Mouse (Mus musculus): ENCODE measurements around the gene Gbp7. TPM values are rescaled to one million over a fixed set of nuclear protein-coding genes. Genes with fewer than 3 reads are reported as not detected.
"Not testable (repeated sequence)": the region's sequence is repeated elsewhere in the genome, so short reads cannot be mapped to it uniquely, and the experiment has no call there.

The Gbp7 gene
- polyA plus RNA-seq, 1 experiment = 18.6 TPM

DNA sequence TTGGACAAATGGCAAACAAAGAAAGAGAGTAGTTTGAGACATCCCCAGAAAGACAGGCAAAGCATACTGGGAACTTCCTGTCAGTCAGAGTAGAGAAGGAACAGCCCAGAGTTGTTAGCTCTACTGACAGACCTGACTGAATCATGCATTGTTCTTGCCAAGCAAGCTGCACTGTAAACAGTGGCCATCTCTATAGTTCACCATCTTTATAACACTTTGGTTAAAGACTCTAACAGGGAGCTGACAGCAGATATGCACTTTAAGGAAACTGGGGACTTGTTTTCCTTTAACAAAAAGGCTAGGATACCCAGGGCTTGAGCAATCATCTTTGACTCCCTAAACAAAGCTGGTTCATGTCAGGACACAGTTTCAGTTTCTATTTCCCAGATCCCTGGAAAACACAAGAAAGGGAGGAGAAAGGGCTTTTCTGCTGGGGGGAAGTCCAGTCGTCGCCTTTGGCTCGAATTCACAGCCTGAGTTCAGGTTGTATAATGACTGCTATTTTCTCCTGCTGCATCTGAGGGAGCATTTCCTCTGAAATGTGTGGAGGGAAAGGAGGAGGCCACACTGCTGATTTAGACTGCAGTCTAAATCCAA lies 29.6 kb downstream of the Gbp7 start, which contains the start of gene Gbp3:
Gene Gbp3, plus strand, starts transcription at position 395 of the 597 bp plus-strand sequence.
- peak within 1 kb of the TSS; percentile 86 for H3K27ac ChIP-seq (ENCODE audit: insufficient read depth, low read depth, low read length)
- peaks cover 20% of the 10 kb centered on the region for H3K4me1 ChIP-seq (ENCODE audit: control insufficient read depth, insufficient read depth, low read length)
- TF ChIP-seq CTCF (IDR thresholded peaks at IDR 0.05; ENCODE audit: low read depth, low read length) = no peak
- no peak for TF ChIP-seq POLR2A (IDR thresholded peaks at IDR 0.05; ENCODE audit: borderline replicate concordance, low read depth, low read length)
- peak within 1 kb of the TSS; percentile 62 for H3K4me3 ChIP-seq (ENCODE audit: insufficient read depth, low read length)

- TF ChIP-seq POLR2A (IDR thresholded peaks at IDR 0.05; ENCODE audit: borderline replicate concordance, low read depth, low read length) (no peak), CTCF (IDR thresholded peaks at IDR 0.05; ENCODE audit: low read depth, low read length) (peak; percentile 99)
- peak overlapping the region; percentile 86 for H3K27ac ChIP-seq (ENCODE audit: insufficient read depth, low read depth, low read length)
These were observed 30.3 kb downstream of the Gbp7 start for GRCm38 (mm10) chr3:142560296-142560948.

DNA sequence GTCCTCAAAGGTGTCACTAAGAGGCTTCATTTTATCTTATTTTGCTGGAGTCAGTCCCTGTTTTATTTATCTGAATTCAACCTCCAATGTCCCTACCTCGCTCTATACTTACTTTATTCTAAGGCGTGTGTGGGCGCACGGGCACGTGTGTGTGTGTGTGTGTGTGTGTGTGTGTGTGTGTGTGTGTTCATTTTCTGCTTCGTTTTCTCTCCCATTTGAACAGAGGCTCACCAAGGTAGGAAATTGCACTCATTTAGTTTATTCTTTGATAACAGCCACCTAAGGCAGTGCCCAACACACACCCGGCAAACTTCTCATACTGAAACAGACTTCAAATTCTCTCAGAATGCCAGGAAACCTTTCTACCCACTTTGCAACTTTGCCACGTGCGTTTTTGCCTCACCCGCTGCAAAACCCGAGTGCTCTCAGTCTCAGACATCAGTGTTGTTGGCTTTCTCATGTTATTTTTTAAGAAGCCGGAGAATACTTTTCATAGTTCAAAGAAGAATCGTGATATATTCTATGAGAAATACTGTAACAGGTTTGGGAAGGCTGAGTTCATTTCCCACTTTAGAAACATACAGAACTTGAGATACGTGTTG lies 31.0 kb downstream of the Gbp7 start:
- peak overlapping the region; percentile 62 for H3K4me3 ChIP-seq (ENCODE audit: insufficient read depth, low read length)
- peaks cover 20% of the 10 kb centered on the region for H3K4me1 ChIP-seq (ENCODE audit: control insufficient read depth, insufficient read depth, low read length)
- no peak for TF ChIP-seq CTCF (IDR thresholded peaks at IDR 0.05; ENCODE audit: low read depth, low read length)
- no peak for TF ChIP-seq POLR2A (IDR thresholded peaks at IDR 0.05; ENCODE audit: borderline replicate concordance, low read depth, low read length)
- no peak overlapping the region for H3K27ac ChIP-seq (ENCODE audit: insufficient read depth, low read depth, low read length)

More at GRCm38 (mm10) chr3:142560296-142560948, 30.3 kb downstream of the Gbp7 start:
- H3K4me1 ChIP-seq (ENCODE audit: control insufficient read depth, insufficient read depth, low read length) = peaks cover 20% of the 10 kb centered on the region
- H3K4me3 ChIP-seq (ENCODE audit: insufficient read depth, low read length) = peak overlapping the region; percentile 62

GRCm38 (mm10) chr3:142561666-142562065 lies 31.5 kb downstream of the Gbp7 start:
- Histone ChIP-seq H3K27ac (ENCODE audit: insufficient read depth, low read depth, low read length) (no peak overlapping the region), H3K4me1 (ENCODE audit: control insufficient read depth, insufficient read depth, low read length) (peaks cover 20% of the 10 kb centered on the region), H3K4me3 (ENCODE audit: insufficient read depth, low read length) (no peak overlapping the region)
- TF ChIP-seq CTCF (IDR thresholded peaks at IDR 0.05; ENCODE audit: low read depth, low read length) = no peak
- no peak for TF ChIP-seq POLR2A (IDR thresholded peaks at IDR 0.05; ENCODE audit: borderline replicate concordance, low read depth, low read length)

DNA sequence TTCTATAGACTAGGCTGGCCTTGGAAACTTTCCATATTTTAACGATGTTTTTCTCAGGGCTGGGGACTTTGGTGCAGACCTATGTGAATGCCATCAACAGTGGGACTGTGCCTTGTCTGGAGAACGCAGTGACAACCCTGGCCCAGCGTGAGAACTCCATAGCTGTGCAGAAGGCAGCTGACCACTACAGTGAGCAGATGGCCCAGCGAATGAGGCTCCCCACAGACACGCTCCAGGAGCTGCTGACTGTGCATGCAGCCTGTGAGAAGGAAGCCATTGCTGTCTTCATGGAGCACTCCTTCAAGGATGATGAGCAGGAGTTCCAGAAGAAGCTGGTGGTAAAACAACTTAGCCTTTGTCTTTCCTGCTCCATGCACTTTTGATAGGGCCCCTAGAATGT lies 37.3 kb downstream of the Gbp7 start:
- not testable (repeated sequence) for H3K4me3 ChIP-seq (ENCODE audit: insufficient read depth, low read length); H3K4me1 ChIP-seq (ENCODE audit: control insufficient read depth, insufficient read depth, low read length); H3K27ac ChIP-seq (ENCODE audit: insufficient read depth, low read depth, low read length)

DNA sequence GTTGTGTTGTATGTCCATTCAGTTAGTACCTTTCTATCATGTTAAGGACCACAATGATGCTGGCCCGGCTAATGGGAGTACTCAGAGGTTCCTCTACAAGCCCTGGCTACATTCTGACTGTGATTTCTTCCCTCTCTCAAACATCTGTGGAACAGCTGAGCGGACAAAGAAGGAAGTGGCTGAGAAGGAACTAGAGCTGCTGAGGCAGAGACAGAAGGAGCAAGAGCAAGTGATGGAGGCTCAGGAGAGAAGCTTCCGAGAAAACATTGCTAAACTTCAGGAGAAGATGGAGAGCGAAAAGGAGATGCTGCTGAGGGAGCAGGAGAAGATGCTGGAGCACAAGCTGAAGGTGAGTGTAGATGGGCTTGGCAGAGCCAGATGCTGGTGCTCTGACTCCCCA lies 40.6 kb downstream of the Gbp7 start:
- Histone ChIP-seq H3K4me3 (ENCODE audit: insufficient read depth, low read length) (no peak overlapping the region), H3K4me1 (ENCODE audit: control insufficient read depth, insufficient read depth, low read length) (no peaks in the 10 kb centered on the region), H3K27ac (ENCODE audit: insufficient read depth, low read depth, low read length) (no peak overlapping the region)
- no peak for TF ChIP-seq POLR2A (IDR thresholded peaks at IDR 0.05; ENCODE audit: borderline replicate concordance, low read depth, low read length)
- TF ChIP-seq CTCF (IDR thresholded peaks at IDR 0.05; ENCODE audit: low read depth, low read length) = no peak

DNA sequence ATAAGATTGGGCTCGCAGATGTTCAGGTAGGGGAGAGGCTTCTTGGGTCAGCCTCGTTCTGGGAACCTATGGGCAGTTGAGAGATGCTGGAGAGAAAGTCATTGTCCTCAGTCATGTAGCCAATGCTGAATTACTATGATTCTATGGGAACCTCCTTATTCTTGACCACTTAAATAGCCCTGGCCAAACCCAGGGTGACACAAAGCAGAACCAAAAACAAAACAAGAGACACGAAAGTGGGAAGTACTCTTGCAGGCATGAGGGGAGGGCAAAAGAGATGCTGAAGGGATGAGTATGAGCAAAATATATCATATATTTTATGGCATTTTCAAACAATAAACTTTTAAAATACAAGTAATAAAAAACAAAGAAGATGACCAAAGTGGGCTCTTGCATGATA lies 47.0 kb downstream of the Gbp7 start:
- TF ChIP-seq CTCF (IDR thresholded peaks at IDR 0.05; ENCODE audit: low read depth, low read length) = no peak
- no peak for TF ChIP-seq POLR2A (IDR thresholded peaks at IDR 0.05; ENCODE audit: borderline replicate concordance, low read depth, low read length)

DNA sequence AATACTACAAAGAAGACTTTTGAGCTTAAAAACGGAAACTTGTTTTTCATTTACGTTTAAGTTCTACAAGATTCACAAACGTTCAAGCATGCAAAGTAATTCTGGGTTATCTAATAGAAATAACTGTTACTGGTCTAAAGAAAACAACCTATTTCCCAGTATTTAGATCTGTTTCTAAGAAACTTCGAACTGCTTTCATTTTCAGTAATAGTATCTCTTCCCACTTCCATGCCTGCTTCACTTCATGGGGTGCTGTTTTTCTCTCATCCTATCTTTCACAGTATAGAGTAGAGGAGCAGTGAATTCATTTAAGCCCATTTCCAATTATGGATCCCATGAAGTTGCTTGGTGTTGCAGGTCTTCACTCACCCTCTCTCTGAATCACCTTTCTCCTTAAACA lies 48.2 kb downstream of the Gbp7 start:
- Histone ChIP-seq H3K4me3 (ENCODE audit: insufficient read depth, low read length) (no peak overlapping the region), H3K27ac (ENCODE audit: insufficient read depth, low read depth, low read length) (no peak overlapping the region), H3K4me1 (ENCODE audit: control insufficient read depth, insufficient read depth, low read length) (no peaks in the 10 kb centered on the region)
- TF ChIP-seq POLR2A (IDR thresholded peaks at IDR 0.05; ENCODE audit: borderline replicate concordance, low read depth, low read length) (no peak), CTCF (IDR thresholded peaks at IDR 0.05; ENCODE audit: low read depth, low read length) (no peak)

More for the DNA sequence above, 47.0 kb downstream of the Gbp7 start:
- no peak overlapping the region for H3K27ac ChIP-seq (ENCODE audit: insufficient read depth, low read depth, low read length)
- no peak overlapping the region for H3K4me3 ChIP-seq (ENCODE audit: insufficient read depth, low read length)
- H3K4me1 ChIP-seq (ENCODE audit: control insufficient read depth, insufficient read depth, low read length) = no peaks in the 10 kb centered on the region

DNA sequence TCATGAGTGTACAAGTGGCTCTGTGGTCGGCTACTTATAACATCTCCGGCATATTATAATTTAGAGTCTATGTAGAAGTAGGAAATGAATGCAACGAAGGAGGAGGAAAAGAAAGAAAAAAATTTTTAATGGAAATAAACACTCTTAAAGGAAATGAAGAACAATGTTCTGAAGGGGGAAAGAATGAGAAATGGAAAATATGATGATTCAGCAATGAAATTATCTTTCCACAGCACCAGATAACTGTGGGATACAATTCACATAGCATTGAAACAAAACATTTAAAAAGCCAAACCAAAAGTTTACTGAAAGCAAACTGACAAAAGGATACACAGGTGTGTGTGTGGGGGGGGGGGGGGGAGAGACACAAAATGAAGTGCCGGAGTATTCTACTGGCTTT lies 52.9 kb downstream of the Gbp7 start:
- Histone ChIP-seq H3K4me1 (ENCODE audit: control insufficient read depth, insufficient read depth, low read length) (no peaks in the 10 kb centered on the region), H3K4me3 (ENCODE audit: insufficient read depth, low read length) (no peak overlapping the region), H3K27ac (ENCODE audit: insufficient read depth, low read depth, low read length) (no peak overlapping the region)
- no peak for TF ChIP-seq CTCF (IDR thresholded peaks at IDR 0.05; ENCODE audit: low read depth, low read length)
- TF ChIP-seq POLR2A (IDR thresholded peaks at IDR 0.05; ENCODE audit: borderline replicate concordance, low read depth, low read length) = no peak

DNA sequence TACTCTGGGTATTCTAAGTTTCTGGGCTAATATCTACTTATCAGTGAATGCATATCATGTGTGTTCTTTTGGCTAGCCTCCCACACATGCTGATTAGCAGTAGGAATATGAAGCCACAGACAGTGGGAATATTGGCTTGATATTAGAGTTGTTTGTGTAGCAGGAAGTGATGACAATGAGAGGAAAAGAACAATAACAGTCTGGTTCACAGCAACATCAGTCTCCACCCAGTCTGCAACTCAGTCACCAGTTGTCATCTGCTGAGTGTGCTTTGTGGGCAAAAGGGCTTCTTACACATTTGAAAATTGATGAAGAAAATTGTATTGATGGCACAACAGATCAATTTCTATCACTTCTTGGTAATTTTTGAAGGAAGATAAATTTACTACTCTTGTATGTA lies 57.2 kb downstream of the Gbp7 start:
- H3K4me1 ChIP-seq (ENCODE audit: control insufficient read depth, insufficient read depth, low read length) = peaks cover 4% of the 10 kb centered on the region

More for the DNA sequence above, 57.2 kb downstream of the Gbp7 start:
- H3K27ac ChIP-seq (ENCODE audit: insufficient read depth, low read depth, low read length) = no peak overlapping the region
- TF ChIP-seq POLR2A (IDR thresholded peaks at IDR 0.05; ENCODE audit: borderline replicate concordance, low read depth, low read length) (no peak), CTCF (IDR thresholded peaks at IDR 0.05; ENCODE audit: low read depth, low read length) (no peak)
- H3K4me3 ChIP-seq (ENCODE audit: insufficient read depth, low read length) = no peak overlapping the region
